Mouse (Mus musculus) limb, embryonic 14.5 days (tissue): ENCODE results near the gene Tnik. TPM values are rescaled to one million over a fixed set of nuclear protein-coding genes. Genes with fewer than 3 reads are reported as not detected.

Source experiments
- ATAC-seq: fragments of 200-750 bp; cut with Nextera tagmentation; 2 replicates; pipeline ENCODE4 v1.8.0; 2017; ENCODE audit warnings: low read depth, moderate number of reproducible peaks, moderate TSS enrichment; ENCODE audit not compliant: low FRiP score
- DNase-seq: peaks from one replicate; pipeline ENCODE4 v3.0.0-alpha.2; 2015; ENCODE audit warnings: low spot score
- H3K27ac ChIP-seq: fragments of 300-500 bp; sonication (generic); replicated peaks from 2 replicates; pipeline ENCODE4 v1.5.1; 2014; ENCODE audit warnings: low read depth, mild to moderate bottlenecking, low read length, moderate library complexity, mixed read lengths
- H3K27me3 ChIP-seq: fragments of 300-500 bp; sonication (generic); 2 replicates; pipeline ENCODE4 v1.6.1; 2014; ENCODE audit warnings: low read length, mixed read lengths; ENCODE audit not compliant: control insufficient read depth, insufficient read depth
- H3K36me3 ChIP-seq: fragments of 300-500 bp; sonication (generic); 2 replicates; pipeline ENCODE4 v1.6.1; 2014; ENCODE audit warnings: mild to moderate bottlenecking, low read length, moderate library complexity, mixed read lengths; ENCODE audit not compliant: control insufficient read depth, insufficient read depth
- H3K4me1 ChIP-seq: fragments of 300-500 bp; sonication (generic); 2 replicates; pipeline ENCODE4 v1.6.1; 2014; ENCODE audit warnings: antibody characterized with exemption, low read length, mixed read lengths; ENCODE audit not compliant: control insufficient read depth, insufficient read depth
- H3K4me2 ChIP-seq: fragments of 300-500 bp; sonication (generic); replicated peaks from 2 replicates; pipeline ENCODE4 v1.6.1; 2014; ENCODE audit warnings: low read depth, mild to moderate bottlenecking, low read length, moderate library complexity; ENCODE audit not compliant: severe bottlenecking
- H3K4me3 ChIP-seq: fragments of 300-500 bp; sonication (generic); replicated peaks from 2 replicates; pipeline ENCODE4 v1.5.1; 2014; ENCODE audit warnings: low read length
- H3K9ac ChIP-seq: fragments of 300-500 bp; sonication (generic); 2 replicates; pipeline ENCODE4 v1.6.1; 2014; ENCODE audit warnings: mild to moderate bottlenecking, low read depth, low read length, moderate library complexity; ENCODE audit not compliant: severe bottlenecking
- H3K9me3 ChIP-seq: fragments of 300-500 bp; sonication (generic); 2 replicates; pipeline ENCODE4 v1.6.1; 2016; ENCODE audit warnings: low read length; ENCODE audit not compliant: control insufficient read depth
- POLR2A ChIP-seq: fragments of 200-500 bp; IDR thresholded peaks from 2 replicates; pipeline ENCODE4 v1.8.0; 2012; ENCODE audit warnings: inconsistent platforms, mild to moderate bottlenecking, moderate library complexity, borderline replicate concordance; ENCODE audit not compliant: insufficient read depth, insufficient read length; ENCODE audit errors: extremely low read depth
- WGBS: fragments of 180-500 bp; shearing (Covaris S2); extraction: QIAGEN DNeasy Blood & Tissue Kit; methylation state at CpG from one replicate; pipeline ENCODE4 v1.1.7; 2014; 5-methylcytosine and 5-hydroxymethylcytosine counted together
- polyA plus RNA-seq, 2 experiments: library from polyadenylated mRNA; depleted of rRNA in 1 of 2; stranded (reverse) in 1 of 2; unstranded in 1 of 2; fragments of >200 nt; fragmentation: Nextera tagmentation in 1 of 2; extraction: Ambion mirVana in 1 of 2; gene quantifications; 2 replicates each; pipeline versions ENCODE4 v1.2.1 to v1.2.3; 2012 to 2014

Gene Tnik
- polyA plus RNA-seq, 2 experiments = 5.4 to 9.6 TPM

DNA sequence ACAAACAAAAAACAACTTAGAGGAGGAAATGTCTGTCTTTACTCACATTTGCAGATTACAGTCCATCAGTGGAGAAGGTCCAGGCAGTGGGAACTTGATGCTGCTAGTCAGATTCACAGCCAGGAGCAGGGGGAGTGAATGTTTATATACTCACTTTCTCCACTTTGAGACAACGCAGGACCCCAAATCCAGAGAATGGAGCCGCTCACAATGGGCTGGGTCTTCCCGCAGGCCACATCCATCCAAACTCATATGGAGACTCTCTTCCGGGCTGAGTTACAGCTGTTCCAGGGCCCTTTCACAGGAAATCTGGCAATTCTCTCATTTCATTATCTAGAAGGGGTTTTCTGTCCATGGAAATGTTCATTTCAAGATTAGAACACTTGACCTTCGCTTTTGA lies 277.1 kb downstream of the Tnik start:
- no peaks in the 10 kb centered on the region for H3K4me1 ChIP-seq
- WGBS = 76% methylated on average over 5 of the region's 5 CpGs
- H3K9me3 ChIP-seq = no peaks in the 10 kb centered on the region
- ATAC-seq = no peak
- H3K4me2 ChIP-seq = no peak overlapping the region
- no peak for DNase-seq
- H3K9ac ChIP-seq = no peak overlapping the region
- H3K4me3 ChIP-seq = no peak overlapping the region
- no peak overlapping the region for H3K27ac ChIP-seq
- H3K27me3 ChIP-seq = no peaks in the 10 kb centered on the region
- TF ChIP-seq POLR2A = no peak
- H3K36me3 ChIP-seq = no peaks in the 10 kb centered on the region

DNA sequence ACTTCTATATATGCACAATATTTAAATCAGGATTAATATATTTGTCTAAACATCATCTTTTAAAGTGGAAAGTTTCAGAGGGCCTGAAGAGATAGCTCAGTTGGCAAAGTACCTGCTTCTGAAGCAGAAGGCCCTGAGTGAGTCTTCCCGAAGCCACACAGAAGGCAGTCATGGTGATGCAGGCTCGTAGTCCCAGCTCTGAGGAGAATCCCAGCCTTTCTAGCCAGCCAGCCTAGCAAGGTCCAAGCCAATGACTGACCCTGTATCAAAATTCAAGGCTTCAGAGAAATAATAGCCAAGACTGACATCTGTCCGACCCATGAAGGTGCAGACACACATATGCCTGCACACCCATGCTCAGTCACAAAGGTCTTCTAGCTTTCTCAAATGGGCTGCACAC lies 279.9 kb downstream of the Tnik start:
- Histone ChIP-seq H3K36me3 (no peaks in the 10 kb centered on the region), H3K4me2 (no peak overlapping the region), H3K9me3 (no peaks in the 10 kb centered on the region), H3K4me3 (no peak overlapping the region), H3K4me1 (no peaks in the 10 kb centered on the region), H3K9ac (no peak overlapping the region), H3K27me3 (no peaks in the 10 kb centered on the region), H3K27ac (no peak overlapping the region)
- no peak for TF ChIP-seq POLR2A
- WGBS = 92% methylated on average over 3 of the region's 3 CpGs
- DNase-seq = no peak
- ATAC-seq = no peak

DNA sequence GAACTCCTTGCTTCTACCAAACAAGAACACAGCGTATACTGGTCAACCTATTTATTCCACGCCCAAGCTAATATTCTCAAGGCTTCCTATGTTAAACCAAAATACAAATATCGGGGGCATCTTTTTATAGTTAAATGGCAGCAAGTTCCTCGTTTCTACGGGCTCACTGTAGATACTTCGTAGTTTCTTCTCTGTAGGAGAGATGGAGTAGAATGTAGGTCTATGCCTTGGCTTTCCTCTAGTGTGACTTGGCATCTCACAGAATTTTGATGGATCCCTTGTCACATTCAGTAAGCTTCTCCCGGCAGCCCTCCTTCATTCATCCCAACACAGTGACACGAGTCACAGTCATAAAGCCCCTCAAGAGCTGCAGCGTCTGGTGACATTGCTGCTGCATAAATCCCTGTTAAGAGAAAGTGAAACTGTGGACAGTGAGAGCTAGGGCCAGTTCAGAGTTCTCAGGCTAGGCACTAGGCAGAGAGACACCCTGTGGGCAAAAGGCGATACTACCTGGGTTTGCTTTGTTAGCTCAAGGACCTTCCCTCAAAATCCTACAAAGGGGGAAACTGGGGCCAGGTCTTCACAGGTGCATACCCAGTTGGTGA lies 280.5 kb downstream of the Tnik start:
- Histone ChIP-seq H3K4me1 (no peaks in the 10 kb centered on the region), H3K9me3 (no peaks in the 10 kb centered on the region), H3K9ac (no peak overlapping the region), H3K4me3 (no peak overlapping the region), H3K4me2 (no peak overlapping the region), H3K36me3 (no peaks in the 10 kb centered on the region), H3K27me3 (no peaks in the 10 kb centered on the region), H3K27ac (no peak overlapping the region)
- WGBS = 66% methylated on average over 10 of the region's 10 CpGs
- DNase-seq (no peak), ATAC-seq (no peak)
- no peak for TF ChIP-seq POLR2A

DNA sequence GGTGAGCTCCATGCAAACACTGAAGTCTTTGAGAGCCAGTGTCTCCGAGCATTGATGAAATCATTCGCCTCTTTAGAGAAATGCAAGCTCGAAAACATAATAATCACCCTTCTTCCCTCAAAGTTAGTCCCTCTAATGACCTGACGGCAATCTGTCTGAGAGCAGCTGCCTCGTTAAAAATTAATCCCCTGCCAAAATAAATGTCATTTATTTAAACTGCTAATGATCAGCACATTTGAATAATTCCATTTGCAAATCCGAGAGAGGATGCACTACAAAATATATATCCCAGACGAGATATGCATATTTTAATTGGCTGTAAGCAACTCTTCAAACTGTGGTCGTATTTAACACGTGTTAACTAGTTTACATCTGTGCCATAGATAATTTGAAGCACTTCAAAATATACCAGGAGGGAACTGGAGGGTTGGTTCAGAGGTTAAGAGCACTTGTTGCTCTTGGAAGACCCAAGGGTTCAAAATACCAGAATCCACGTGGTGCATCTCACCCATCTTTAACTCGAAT lies 281.4 kb downstream of the Tnik start:
- no peak overlapping the region for H3K9ac ChIP-seq
- H3K36me3 ChIP-seq = no peaks in the 10 kb centered on the region
- no peak overlapping the region for H3K4me2 ChIP-seq
- no peak for ATAC-seq
- DNase-seq = no peak
- H3K27ac ChIP-seq = no peak overlapping the region
- no peak overlapping the region for H3K4me3 ChIP-seq
- no peaks in the 10 kb centered on the region for H3K9me3 ChIP-seq
- H3K4me1 ChIP-seq = no peaks in the 10 kb centered on the region
- no peak for TF ChIP-seq POLR2A
- WGBS = 36% methylated on average over 11 of the region's 11 CpGs
- H3K27me3 ChIP-seq = no peaks in the 10 kb centered on the region

DNA sequence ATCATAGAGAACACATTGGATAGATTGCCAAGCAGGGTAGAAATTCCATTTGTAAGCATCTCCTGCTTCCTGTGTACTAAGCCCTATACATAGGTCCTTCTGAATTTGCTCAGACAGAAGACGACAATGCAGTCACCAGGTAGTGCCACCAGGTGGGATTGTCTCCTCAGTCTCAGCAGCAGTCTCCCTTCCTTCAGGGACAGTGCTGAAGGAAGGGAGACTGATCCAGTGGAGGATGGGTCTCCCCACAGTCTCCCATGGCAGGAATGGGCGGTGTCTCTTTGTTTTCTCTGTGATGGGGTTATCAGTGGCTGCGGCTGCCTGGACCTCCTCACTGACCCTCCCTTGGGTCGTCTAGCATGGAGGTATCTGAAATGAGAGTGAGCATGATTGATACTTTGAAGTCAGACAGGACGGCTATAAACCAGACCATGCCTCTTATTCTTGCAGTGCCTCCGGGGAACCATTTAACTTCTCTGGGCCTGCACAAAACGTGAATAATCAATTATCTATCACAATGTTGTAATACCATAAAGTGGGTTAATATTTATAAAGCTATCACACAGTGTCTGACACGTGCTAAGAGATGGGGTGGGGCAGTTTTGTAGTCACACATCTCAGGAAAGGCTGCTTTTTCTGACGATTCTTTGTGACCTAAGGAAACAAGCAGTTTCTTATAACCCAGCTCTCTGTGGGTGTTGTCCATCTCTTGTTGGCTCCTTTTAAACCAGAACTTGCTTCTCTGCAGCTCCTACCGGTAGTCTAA lies 285.1 kb downstream of the Tnik start:
- TF ChIP-seq POLR2A = no peak
- H3K4me2 ChIP-seq = no peak overlapping the region
- no peaks in the 10 kb centered on the region for H3K9me3 ChIP-seq
- H3K9ac ChIP-seq = no peak overlapping the region
- H3K36me3 ChIP-seq = no peaks in the 10 kb centered on the region
- WGBS = 37% methylated on average over 10 of the region's 10 CpGs
- no peak overlapping the region for H3K4me3 ChIP-seq
- H3K27ac ChIP-seq = no peak overlapping the region
- DNase-seq (no peak), ATAC-seq (no peak)
- no peaks in the 10 kb centered on the region for H3K27me3 ChIP-seq
- no peaks in the 10 kb centered on the region for H3K4me1 ChIP-seq
